Mouse (Mus musculus) Patski (cell line): ENCODE results near the gene Sos2. TPM values are rescaled to one million over a fixed set of nuclear protein-coding genes. Genes with fewer than 3 reads are reported as not detected.
A peak's percentile ranks its signal among the peaks of the same experiment; 100 is the strongest.
"Not testable (repeated sequence)": the region's sequence is repeated elsewhere in the genome, so short reads cannot be mapped to it uniquely, and the experiment has no call there.

Source experiments
- ATAC-seq: fragments of 100-300 bp; one replicate; pipeline ENCODE4 v1.8.0; 2021
- CTCF ChIA-PET: fragments of 350-600 bp; sonication (Branson Sonifier 250); formaldehyde crosslinking; loops from one replicate; lab custom pipeline; 2022; ENCODE audit warnings: inconsistent platforms; lab: Charles Lee
- POLR2A ChIA-PET: fragments of 350-600 bp; sonication (Branson Sonifier 250); formaldehyde crosslinking; loops from one replicate; lab custom pipeline; 2022; ENCODE audit warnings: antibody characterized with exemption, inconsistent platforms; lab: Charles Lee
- DNase-seq: peaks from one replicate; pipeline ENCODE4 v3.0.0-alpha.2; 2011; ENCODE audit warnings: low read depth, low spot score
- H3K27me3 ChIP-seq: fragments of 371-371 bp; one replicate; pipeline ENCODE4 v1.5.1; 2021
- CTCF ChIP-seq: fragments of 100-300 bp; IDR thresholded peaks from one replicate; pipeline ENCODE4 v1.5.1; 2021
- in situ Hi-C: fragments of 300-500 bp; cut with MboI; formaldehyde crosslinking; loops from 3 replicates; pipeline ENCODE4 v1.11.1; 2018; ENCODE audit warnings: low pct_unique_long_range_greater_than_20kb, mixed read lengths
- polyA plus RNA-seq: library from polyadenylated mRNA; unstranded; gene quantifications from one replicate; pipeline ENCODE4 v1.2.3, GENCODE M21; 2021

The Sos2 gene
- polyA plus RNA-seq, 1 experiment from 2014 or later = 30.6 TPM

DNA sequence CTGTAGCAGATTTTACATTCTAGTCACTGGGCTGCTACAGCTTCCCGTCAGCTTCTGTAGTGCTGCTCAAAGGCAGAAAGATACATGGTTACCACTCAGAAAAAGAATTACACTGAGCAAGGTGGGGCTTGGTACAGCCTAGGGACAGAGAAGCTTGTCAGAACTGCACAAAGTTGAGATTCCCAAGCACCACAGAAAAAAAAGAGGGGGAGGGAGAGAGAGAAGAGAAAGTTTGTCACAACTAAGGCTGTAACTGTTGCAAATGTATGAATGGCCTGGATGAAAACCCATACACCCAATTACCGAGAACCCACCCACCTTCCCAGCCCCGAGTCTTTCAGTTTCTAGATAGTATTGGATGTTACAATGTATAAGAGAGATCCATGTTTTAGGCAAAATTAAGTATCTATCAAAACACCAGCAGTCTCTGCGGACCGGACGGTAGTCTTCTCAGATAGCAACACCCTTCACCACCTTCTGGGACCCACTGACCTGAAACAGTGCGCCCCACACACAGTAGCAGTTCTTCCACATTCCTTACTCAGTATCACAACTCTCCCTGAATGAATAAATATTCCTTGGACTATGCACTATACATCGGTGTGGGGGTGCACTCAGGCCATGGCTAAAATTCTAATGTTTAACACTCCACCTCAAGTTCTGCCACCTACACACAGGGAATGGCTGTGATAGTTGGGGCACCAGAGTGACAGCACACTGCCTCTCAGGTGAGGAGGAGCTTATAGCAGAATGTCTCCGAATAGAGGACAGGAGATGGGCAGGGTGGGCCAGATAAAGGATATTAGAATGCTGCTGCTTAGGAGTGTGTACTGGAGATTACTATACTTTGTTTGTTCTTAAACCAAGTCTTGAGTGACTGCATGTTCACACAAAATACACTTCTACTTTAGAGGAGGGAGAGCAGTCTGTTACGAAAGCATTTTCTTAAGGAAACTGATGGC is 6.8 kb downstream of the Sos2 start:
- ChIA-PET CTCF (no interaction called here), POLR2A (interaction anchor here (0.6 kb wide), 1 partner anchor 187 kb away, joined by 4 read pairs; no protein-coding TSS in a partner anchor)
- no peak for ATAC-seq
- DNase-seq = no peak
- no peaks in the 10 kb centered on the region for H3K27me3 ChIP-seq
- in situ Hi-C loops = loop anchor here (5.0 kb wide), 1 partner anchor 318 kb away; the partner anchor contains the start of gene Nemf
- no peak for TF ChIP-seq CTCF

DNA sequence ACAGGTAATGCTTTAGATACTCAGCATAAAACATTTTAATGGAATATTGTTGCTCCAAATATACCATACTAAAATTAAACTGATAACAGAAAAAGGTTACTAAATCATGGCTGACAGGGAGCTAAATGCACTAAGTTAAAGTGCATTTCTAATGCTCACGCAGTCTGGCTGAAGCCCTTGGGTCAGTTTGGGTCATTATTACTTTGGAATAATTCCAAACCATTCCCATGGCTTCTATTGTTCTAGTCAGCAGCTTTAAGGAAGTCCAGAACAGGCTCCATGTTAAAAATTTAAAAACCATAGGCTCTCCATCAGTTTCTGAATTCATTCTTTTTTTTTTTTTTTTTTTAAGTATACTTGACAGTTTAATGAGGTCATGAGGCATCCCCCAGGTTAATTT is 7.5 kb downstream of the Sos2 start:
- DNase-seq = no peak
- no peak for TF ChIP-seq CTCF
- ChIA-PET POLR2A (interaction anchor here (0.6 kb wide), 1 partner anchor 187 kb away, joined by 4 read pairs; no protein-coding TSS in a partner anchor), CTCF (no interaction called here)
- in situ Hi-C loops = no loop called here
- H3K27me3 ChIP-seq = no peaks in the 10 kb centered on the region
- ATAC-seq = no peak

DNA sequence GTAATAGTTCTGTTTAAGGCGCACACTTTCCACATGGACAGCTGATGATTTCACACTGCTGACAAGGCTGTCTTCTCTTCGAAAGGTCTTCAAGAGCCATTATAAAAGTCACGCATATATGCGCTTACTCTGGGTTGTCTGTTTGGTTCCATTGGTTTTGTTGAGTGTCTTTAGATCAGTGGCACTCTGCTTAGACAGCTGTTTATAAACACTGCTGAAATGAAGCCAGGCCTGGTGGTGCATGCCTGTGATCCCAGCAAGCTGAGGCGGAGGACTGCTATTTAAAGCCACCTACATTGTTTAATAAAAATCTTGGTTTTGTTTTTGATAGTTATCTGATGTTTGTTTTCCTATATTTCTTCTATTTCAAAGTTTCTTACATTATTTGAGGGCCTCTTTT is 14.9 kb downstream of the Sos2 start:
- DNase-seq (no peak), ATAC-seq (no peak)
- no peaks in the 10 kb centered on the region for H3K27me3 ChIP-seq
- no peak for TF ChIP-seq CTCF
- CTCF ChIA-PET = no interaction called here
- POLR2A ChIA-PET = interaction anchor here (0.7 kb wide), 1 partner anchor 19 kb away, joined by 6 read pairs; no protein-coding TSS in a partner anchor
- in situ Hi-C loops = no loop called here

DNA sequence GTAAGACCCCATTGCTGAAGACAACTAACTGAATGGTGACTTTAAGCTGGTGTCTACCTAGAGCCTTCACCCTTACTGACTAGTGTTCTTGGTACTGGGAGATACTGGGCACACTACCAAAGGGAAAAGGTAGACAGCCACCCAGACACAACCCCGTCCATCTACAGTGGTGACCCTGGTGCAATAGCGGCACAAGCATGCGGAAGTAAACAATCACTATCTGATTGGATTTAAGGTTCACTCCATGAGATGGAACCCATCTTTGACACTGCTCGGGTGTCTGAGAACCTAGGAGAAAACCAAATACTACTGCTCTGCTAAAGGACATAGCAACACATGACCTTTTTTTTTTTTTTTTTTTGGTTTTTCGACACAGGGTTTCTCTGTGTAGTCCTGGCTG is 20.0 kb downstream of the Sos2 start:
- H3K27me3 ChIP-seq = no peaks in the 10 kb centered on the region
- in situ Hi-C loops = no loop called here
- no peak for TF ChIP-seq CTCF
- DNase-seq (no peak), ATAC-seq (no peak)
- ChIA-PET POLR2A (no interaction called here), CTCF (interaction anchor here (1.4 kb wide), 1 partner anchor 11 kb away, joined by 3 read pairs; no protein-coding TSS in a partner anchor)

DNA sequence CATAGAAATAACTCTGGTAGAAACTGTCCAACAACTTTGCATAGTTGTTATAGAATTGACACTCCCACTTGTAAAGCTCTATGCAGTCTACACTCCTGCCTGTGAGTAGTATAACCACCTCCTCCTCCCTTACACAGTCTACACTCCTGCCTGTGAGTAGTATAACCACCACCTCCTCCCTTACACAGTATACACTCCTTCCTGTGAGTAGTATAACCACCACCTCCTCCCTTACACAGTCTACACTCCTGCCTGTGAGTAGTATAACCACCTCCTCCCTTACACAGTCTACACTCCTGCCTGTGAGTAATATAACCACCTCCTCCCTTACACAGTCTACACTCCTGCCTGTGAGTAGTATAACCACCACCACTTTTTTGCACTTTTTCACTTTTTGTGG is 27.7 kb downstream of the Sos2 start:
- DNase-seq, H3K27me3 ChIP-seq, in situ Hi-C loops, POLR2A ChIA-PET: not testable (repeated sequence)
- CTCF ChIA-PET = interaction anchor here (1.3 kb wide), 1 partner anchor 19 kb away, joined by 4 read pairs; no protein-coding TSS in a partner anchor
- ATAC-seq = peak; percentile 31

DNA sequence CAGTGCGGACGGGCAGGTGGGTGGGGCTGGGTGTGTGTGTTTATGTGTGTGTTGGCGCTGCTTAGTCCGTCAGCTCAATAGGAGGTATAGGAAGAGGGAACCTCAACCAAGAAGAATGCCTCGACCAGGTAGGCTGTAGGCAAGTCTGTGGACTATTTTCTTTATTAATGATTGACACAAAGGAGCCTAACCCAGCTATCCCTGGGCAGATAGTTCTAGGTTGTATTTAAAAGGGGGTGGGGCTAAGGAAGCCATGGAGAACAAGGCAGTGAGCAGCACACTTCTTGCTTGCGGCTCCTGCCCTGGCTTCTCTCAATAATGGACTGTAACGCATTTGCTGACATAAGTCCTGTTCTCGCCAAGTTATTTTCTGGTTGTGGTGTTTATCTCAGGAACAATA is 32.1 kb downstream of the Sos2 start:
- H3K27me3 ChIP-seq = no peaks in the 10 kb centered on the region
- no peak for DNase-seq
- TF ChIP-seq CTCF = no peak
- no peak for ATAC-seq
- in situ Hi-C loops = no loop called here
- CTCF ChIA-PET = no interaction called here
- POLR2A ChIA-PET = no interaction called here

DNA sequence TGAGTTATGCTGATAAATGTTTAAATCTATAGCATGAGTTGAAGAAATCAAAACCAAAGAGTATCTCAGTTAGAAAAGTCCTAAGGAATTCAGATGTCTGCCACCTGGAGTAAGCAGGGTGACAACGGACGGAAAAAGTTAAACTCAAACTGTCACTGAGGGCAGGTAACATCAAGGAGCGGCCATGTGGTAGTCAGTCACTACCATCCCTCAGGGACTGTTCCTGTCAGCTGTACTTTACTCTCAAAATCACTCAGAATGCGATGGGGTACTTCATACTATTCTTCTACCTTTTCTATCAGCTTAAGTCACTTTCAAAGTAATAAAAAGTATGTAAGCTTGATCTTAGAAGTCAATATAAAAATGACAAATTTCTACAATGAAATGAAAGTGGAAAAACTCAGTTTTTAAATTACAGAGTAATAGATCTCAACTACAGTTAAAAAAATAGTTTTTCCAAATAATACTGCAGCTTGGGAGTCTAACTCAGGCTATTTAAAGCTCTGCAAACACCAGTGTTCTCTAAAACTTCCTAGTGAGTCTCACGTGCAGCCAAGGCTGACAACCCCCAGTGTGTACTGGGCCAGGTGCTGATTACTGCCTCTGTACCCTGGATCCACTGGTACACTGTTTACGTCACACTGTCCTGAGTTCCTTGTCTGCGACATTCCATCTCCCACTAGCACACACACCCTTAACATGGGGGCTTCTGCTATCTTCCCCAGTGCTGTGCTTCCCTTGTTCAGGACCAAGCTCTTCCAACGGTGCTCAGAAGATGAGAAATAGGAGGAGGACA is 35.6 kb downstream of the Sos2 start:
- no peaks in the 10 kb centered on the region for H3K27me3 ChIP-seq
- TF ChIP-seq CTCF = no peak
- POLR2A ChIA-PET = no interaction called here
- in situ Hi-C loops = no loop called here
- DNase-seq = no peak
- ATAC-seq = no peak
- CTCF ChIA-PET = interaction anchor here (0.8 kb wide), 1 partner anchor 51 kb away, joined by 4 read pairs; no protein-coding TSS in a partner anchor

DNA sequence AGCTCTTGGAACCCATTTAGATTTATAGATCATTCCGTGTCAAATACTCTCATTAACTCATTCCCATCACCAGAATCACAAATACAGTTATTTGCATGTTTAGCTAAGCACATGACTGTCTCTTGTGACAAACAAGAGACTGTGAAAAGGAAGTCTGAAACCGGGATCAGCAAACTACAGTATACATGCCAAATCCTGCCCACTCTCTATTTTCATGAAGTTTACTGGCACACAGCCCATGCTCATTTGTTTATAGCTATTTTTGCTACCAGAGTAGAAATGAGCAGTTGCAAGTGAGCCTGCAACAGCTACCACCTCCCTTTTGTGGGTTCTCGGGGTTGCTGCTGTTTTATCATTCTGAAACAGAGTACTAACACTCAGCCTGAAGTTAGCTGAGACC is 36.8 kb downstream of the Sos2 start:
- ATAC-seq = no peak

DNA sequence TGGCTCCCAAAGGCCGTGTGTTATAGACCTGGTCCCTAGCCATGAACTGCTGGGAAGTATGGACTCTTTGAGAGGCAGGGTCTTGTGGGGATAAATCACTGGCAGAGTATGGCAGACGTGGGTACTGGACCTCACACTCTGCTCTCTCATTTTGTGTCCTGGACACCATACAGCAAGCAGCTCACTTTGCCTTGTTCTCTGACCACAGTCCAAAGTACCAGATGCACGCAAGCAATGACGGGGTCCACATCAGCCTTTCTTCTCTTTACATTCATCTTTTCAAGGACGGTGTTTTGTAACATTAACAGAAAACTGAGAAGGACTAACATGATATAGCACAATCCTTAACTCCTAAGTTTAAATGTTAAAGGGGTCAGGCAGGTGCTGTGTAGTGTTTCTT is 38.8 kb downstream of the Sos2 start:
- ATAC-seq (no peak), DNase-seq (no peak)
- ChIA-PET CTCF (no interaction called here), POLR2A (interaction anchor here (0.6 kb wide), 1 partner anchor 300 kb away, joined by 3 read pairs; no protein-coding TSS in a partner anchor)
- no peaks in the 10 kb centered on the region for H3K27me3 ChIP-seq
- no peak for TF ChIP-seq CTCF
- in situ Hi-C loops = no loop called here

More for the DNA sequence above, 36.8 kb downstream of the Sos2 start:
- no peak for TF ChIP-seq CTCF
- CTCF ChIA-PET = interaction anchor here (1.4 kb wide), 1 partner anchor 16 kb away, joined by 3 read pairs; no protein-coding TSS in a partner anchor
- in situ Hi-C loops = no loop called here
- DNase-seq = no peak
- POLR2A ChIA-PET = no interaction called here
- H3K27me3 ChIP-seq = no peaks in the 10 kb centered on the region

DNA sequence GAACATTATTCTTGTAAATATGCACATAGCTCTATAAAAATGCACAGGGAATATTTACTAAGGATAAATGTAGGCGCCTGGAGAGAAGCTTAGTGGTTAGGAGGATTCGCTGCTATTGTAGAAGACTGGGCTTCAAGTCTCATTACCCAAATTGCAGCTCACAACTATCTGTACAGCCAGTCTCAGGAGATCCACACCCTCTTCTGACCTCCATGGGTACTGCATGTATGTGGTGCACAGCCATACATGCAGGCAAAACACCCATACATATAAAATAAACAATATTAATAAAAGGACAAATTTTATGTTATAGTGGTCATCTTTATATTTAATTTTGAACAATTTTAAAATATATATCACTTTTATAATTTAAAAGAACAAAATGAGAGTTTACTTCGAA is 46.9 kb downstream of the Sos2 start:
- ATAC-seq (no peak), DNase-seq (no peak)
- CTCF ChIA-PET = interaction anchor here (1.3 to 1.5 kb wide), 2 partner anchors 19 to 24 kb away, joined by 3 to 4 read pairs; no protein-coding TSS in a partner anchor
- no peaks in the 10 kb centered on the region for H3K27me3 ChIP-seq
- POLR2A ChIA-PET = no interaction called here
- in situ Hi-C loops = loop anchor here (5.0 kb wide), 1 partner anchor 63 kb away; no protein-coding TSS in a partner anchor
- peak; percentile 54 for TF ChIP-seq CTCF

DNA sequence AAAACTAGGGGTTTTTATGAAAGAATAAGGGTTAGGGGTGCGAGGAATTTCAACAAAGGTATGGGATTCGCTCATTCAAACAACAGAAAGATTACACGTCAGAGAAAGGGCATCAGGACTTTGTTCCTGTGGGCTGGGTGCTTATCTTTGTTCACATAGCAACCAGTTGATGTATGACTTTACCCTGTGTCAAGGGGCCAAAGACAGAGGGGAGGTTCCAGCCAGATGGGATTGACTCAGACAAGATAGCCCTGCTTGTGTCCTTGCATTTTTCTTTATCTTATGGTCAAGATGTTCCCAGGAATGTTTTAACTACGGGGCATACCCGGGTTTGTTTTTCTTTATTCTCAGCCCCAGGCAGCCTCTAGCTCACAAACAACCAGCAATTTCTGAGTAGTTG is 63.1 kb downstream of the Sos2 start:
- ATAC-seq, in situ Hi-C loops, CTCF ChIA-PET, DNase-seq, H3K27me3 ChIP-seq, POLR2A ChIA-PET: not testable (repeated sequence)
